Mouse (Mus musculus): ENCODE data around the gene Ugt1a7c.

DNA sequence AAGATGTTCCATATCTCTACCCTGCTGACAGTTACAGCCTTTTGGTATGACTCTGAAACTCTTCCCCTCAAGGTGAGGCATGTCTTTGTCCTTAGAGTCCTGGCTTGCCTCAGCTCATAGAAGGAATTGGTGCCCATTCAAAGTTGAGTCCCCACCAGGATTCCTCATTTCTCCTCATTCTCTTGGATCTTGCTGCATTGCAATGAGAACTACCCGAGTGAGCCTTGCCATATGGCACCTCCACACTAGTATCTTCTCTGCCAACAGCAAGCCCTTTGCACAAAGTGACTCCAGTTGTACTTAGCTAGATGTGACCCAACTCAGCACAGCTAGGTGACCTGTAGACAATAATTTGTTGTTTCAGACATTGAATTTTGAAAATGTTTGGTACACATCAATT lies 128.7 kb downstream of the Ugt1a7c start:
- TF ChIP-seq POLR2A (IDR thresholded peaks at IDR 0.05; ENCODE audit: borderline replicate concordance, low read depth, low read length) (no peak), CTCF (IDR thresholded peaks at IDR 0.05; ENCODE audit: low read depth, low read length) (no peak)

Data from bone marrow macrophage, adult 2 months (primary cell).